Comparison of ENCODE assay signal across 9 mouse cellular contexts in genomic region chr7:73534937-73535860, GRCm38 (mm10). TPM values are rescaled to one million over a fixed set of nuclear protein-coding genes. Genes with fewer than 3 reads are reported as not detected.
DNase-seq lines count a peak whose midpoint lies in the region; ATAC-seq and TF ChIP-seq lines count a peak whose summit lies in the region.
"Had no signal": no experiment of that assay in that cellular context is flagged by ENCODE, and none has a peak within 500 bp of the region (broad histone marks: within the 10 kb centered on the region; RNA-seq: fewer than 3 reads in every experiment).

No protein-coding gene starts in this region.

- H3K9me3 ChIP-seq in forebrain, postnatal 0 days (ENCODE audit: low read length): no peaks in the 10 kb centered on the region
- H3K9me3 ChIP-seq in forebrain, embryonic 10.5 days: no peaks in the 10 kb centered on the region
- no peaks in the 10 kb centered on the region for H3K9me3 ChIP-seq in lung, embryonic 16.5 days (ENCODE audit: control insufficient read depth, low read length)
- no peaks in the 10 kb centered on the region for H3K9me3 ChIP-seq in hindbrain, embryonic 14.5 days (ENCODE audit: control insufficient read depth, low read length)
- H3K9me3 ChIP-seq: embryonic facial prominence, embryonic 13.5 days had no signal

- TF ChIP-seq CTCF in forebrain, postnatal 0 days (IDR thresholded peaks at IDR 0.05; ENCODE audit: low read depth): no peak

- no peak for DNase-seq in forebrain, postnatal 0 days
- DNase-seq in forebrain, embryonic 10.5 days (ENCODE audit: extremely low spot score, low spot score): no peak
- no peak for DNase-seq in lung, postnatal 36 days
- no peak for DNase-seq in hindbrain, embryonic 14.5 days (ENCODE audit: low spot score)
- DNase-seq in naive thymus-derived CD4-positive, alpha-beta T cell, adult 2 months (ENCODE audit: low read depth): peak; percentile 43
- no peak for DNase-seq in spleen, postnatal 10 days (ENCODE audit: low spot score in 2 of 2)
- no peak for DNase-seq in spleen, adult 12 weeks (ENCODE audit: low spot score)

- H3K4me1 ChIP-seq in forebrain, postnatal 0 days (ENCODE audit: insufficient read depth): peaks cover 15% of the 10 kb centered on the region
- peaks cover 52% of the 10 kb centered on the region for H3K4me1 ChIP-seq in forebrain, embryonic 10.5 days
- H3K4me1 ChIP-seq in lung, embryonic 16.5 days (replicated peaks; ENCODE audit: control insufficient read depth, insufficient read depth, low read length): peaks cover 53% of the 10 kb centered on the region
- H3K4me1 ChIP-seq in hindbrain, embryonic 14.5 days (replicated peaks; ENCODE audit: control insufficient read depth, insufficient read depth, low read length): peaks cover 53% of the 10 kb centered on the region

- no peak overlapping the region for H3K4me3 ChIP-seq in forebrain, postnatal 0 days (ENCODE audit: low read depth, low read length)
- no peak overlapping the region for H3K4me3 ChIP-seq in forebrain, embryonic 10.5 days
- peak overlapping the region; percentile 1; the same call in 1 of the 2 replicates for H3K4me3 ChIP-seq in lung, embryonic 16.5 days (ENCODE audit: low read length)
- no peak overlapping the region for H3K4me3 ChIP-seq in hindbrain, embryonic 14.5 days (replicated peaks; ENCODE audit: low read length)
- H3K4me3 ChIP-seq: embryonic facial prominence, embryonic 13.5 days had no signal

- WGBS in forebrain, postnatal 0 days: 39% methylated on average over 2 of the region's 2 CpGs
- WGBS in forebrain, embryonic 10.5 days: 83% methylated on average over 2 of the region's 2 CpGs
- WGBS in lung, embryonic 16.5 days: 42% methylated on average over 2 of the region's 2 CpGs
- 84% methylated on average over 2 of the region's 2 CpGs for WGBS in hindbrain, embryonic 14.5 days

- no peaks in the 10 kb centered on the region for H3K36me3 ChIP-seq in forebrain, postnatal 0 days (ENCODE audit: insufficient read depth)
- peaks cover 42% of the 10 kb centered on the region for H3K36me3 ChIP-seq in forebrain, embryonic 10.5 days (replicated peaks)
- 0 out of 2 replicates have a peak, but pooled peaks cover 4% of the 10 kb centered on the region for H3K36me3 ChIP-seq in lung, embryonic 16.5 days (ENCODE audit: control insufficient read depth, insufficient read depth, low read length)
- H3K36me3 ChIP-seq in hindbrain, embryonic 14.5 days (replicated peaks; ENCODE audit: control insufficient read depth, insufficient read depth): peaks cover 2% of the 10 kb centered on the region; the same call in 1 of the 2 replicates
- H3K36me3 ChIP-seq: embryonic facial prominence, embryonic 13.5 days had no signal

- no peaks in the 10 kb centered on the region for H3K27me3 ChIP-seq in forebrain, postnatal 0 days (ENCODE audit: insufficient read depth, low read length)
- H3K27me3 ChIP-seq in forebrain, embryonic 10.5 days (ENCODE audit: poor library complexity, severe bottlenecking): no peaks in the 10 kb centered on the region
- H3K27me3 ChIP-seq in lung, embryonic 16.5 days (ENCODE audit: control insufficient read depth, insufficient read depth, low read depth, low read length): no peaks in the 10 kb centered on the region
- no peaks in the 10 kb centered on the region for H3K27me3 ChIP-seq in hindbrain, embryonic 14.5 days (ENCODE audit: control insufficient read depth, insufficient read depth, low read length)
- H3K27me3 ChIP-seq: embryonic facial prominence, embryonic 13.5 days had no signal

- ATAC-seq in forebrain, postnatal 0 days: no peak
- no peak for ATAC-seq in lung, embryonic 16.5 days (ENCODE audit: low read depth)
- no peak for ATAC-seq in hindbrain, embryonic 14.5 days (ENCODE audit: low FRiP score)

- H3K27ac ChIP-seq in forebrain, postnatal 0 days (ENCODE audit: low read depth, low read length): peak overlapping the region; percentile 40; the same call in 1 of the 2 replicates
- H3K27ac ChIP-seq in forebrain, embryonic 10.5 days: no peak overlapping the region
- H3K27ac ChIP-seq in lung, embryonic 16.5 days (ENCODE audit: low read length): peak overlapping the region; percentile 63
- H3K27ac ChIP-seq in hindbrain, embryonic 14.5 days: peak overlapping the region; percentile 45; the same call in 1 of the 2 replicates
- H3K27ac ChIP-seq: embryonic facial prominence, embryonic 13.5 days had no signal

- 0 out of 2 replicates have a peak overlapping the region, but pooled peaks have one; percentile 8 for H3K4me2 ChIP-seq in forebrain, postnatal 0 days (ENCODE audit: low read depth)
- no peak overlapping the region for H3K4me2 ChIP-seq in lung, embryonic 16.5 days (ENCODE audit: low read depth, low read length)
- no peak overlapping the region for H3K4me2 ChIP-seq in hindbrain, embryonic 14.5 days (replicated peaks)
- H3K4me2 ChIP-seq: embryonic facial prominence, embryonic 13.5 days had no signal

- no peak overlapping the region for H3K9ac ChIP-seq in forebrain, postnatal 0 days
- H3K9ac ChIP-seq in lung, embryonic 16.5 days (ENCODE audit: low read length): 0 out of 2 replicates have a peak overlapping the region, but pooled peaks have one; percentile 8
- no peak overlapping the region for H3K9ac ChIP-seq in hindbrain, embryonic 14.5 days
- H3K9ac ChIP-seq: embryonic facial prominence, embryonic 13.5 days had no signal

RNA-seq across cellular contexts. Expression of gene Chd2, which starts 6.4 kb away (rescaled TPM):
- total RNA-seq in forebrain, postnatal 0 days (2014; rRNA removed): 31.9 and 53.9 TPM in 2 replicates
- polyA plus RNA-seq in forebrain, postnatal 0 days (2015; fragmentation: Nextera tagmentation; extraction: Ambion mirVana): 20.2 and 32.0 TPM in 2 replicates
- 45.1 and 45.7 TPM in 2 replicates for polyA plus RNA-seq in forebrain, embryonic 10.5 days (2016; fragmentation: Nextera tagmentation; extraction: Ambion mirVana)
- 53.7 and 58.9 TPM in 2 replicates for polyA plus RNA-seq in lung, embryonic 16.5 days (2015; fragmentation: Nextera tagmentation; extraction: Ambion mirVana)
- polyA plus RNA-seq in hindbrain, embryonic 14.5 days (2014; fragmentation: Nextera tagmentation; extraction: Ambion mirVana): 35.6 and 42.3 TPM in 2 replicates
